Mouse (Mus musculus) heart, adult 8-10 months (tissue): Measurements from ENCODE around the gene Arid2. TPM values are rescaled to one million over a fixed set of nuclear protein-coding genes. Genes with fewer than 3 reads are reported as not detected.
"Not testable (repeated sequence)": the region's sequence is repeated elsewhere in the genome, so short reads cannot be mapped to it uniquely, and the experiment has no call there.

ENCODE experiments used
- DNase-seq: peaks from one replicate; pipeline ENCODE4 v3.0.0; 2022; ENCODE audit warnings: low spot score
- total RNA-seq, 4 experiments: library from RNA; stranded (reverse); gene quantifications; 2 replicates each; pipeline ENCODE4 v1.2.4; 2022

The Arid2 gene
- total RNA-seq, 4 experiments from 2014 or later: 18.8 to 22.3 (median 21.2) TPM

GRCm38 (mm10) chr15:96286015-96286934 is 1.0 kb upstream of the Arid2 start:
- DNase-seq: peak; percentile 94

- no peak for DNase-seq
Measured at GRCm38 (mm10) chr15:96286935-96287292, 404 bp upstream of the Arid2 start.

GRCm38 (mm10) chr15:96287976-96288835 is 888 bp downstream of the Arid2 start:
- peak; percentile 46 for DNase-seq

- DNase-seq: no peak
Measured at GRCm38 (mm10) chr15:96288836-96289390, 1.6 kb downstream of the Arid2 start.

- DNase-seq: no peak
Measured at GRCm38 (mm10) chr15:96290001-96290400, 2.7 kb downstream of the Arid2 start.

GRCm38 (mm10) chr15:96293444-96293843 is 6.1 kb downstream of the Arid2 start:
- DNase-seq: no peak

GRCm38 (mm10) chr15:96297078-96297590 is 9.8 kb downstream of the Arid2 start:
- no peak for DNase-seq

- no peak for DNase-seq
Measured at GRCm38 (mm10) chr15:96297623-96298188, 10.4 kb downstream of the Arid2 start.

- DNase-seq: no peak
Measured at GRCm38 (mm10) chr15:96309310-96309709, 22.0 kb downstream of the Arid2 start.

GRCm38 (mm10) chr15:96312902-96313301 is 25.6 kb downstream of the Arid2 start:
- no peak for DNase-seq

- DNase-seq: peak; percentile 28
Measured at GRCm38 (mm10) chr15:96315664-96316063, 28.3 kb downstream of the Arid2 start.

GRCm38 (mm10) chr15:96319335-96319734 is 32.0 kb downstream of the Arid2 start:
- no peak for DNase-seq

GRCm38 (mm10) chr15:96325726-96326328 is 38.5 kb downstream of the Arid2 start:
- DNase-seq: no peak

GRCm38 (mm10) chr15:96328722-96329121 is 41.4 kb downstream of the Arid2 start:
- not testable (repeated sequence) for DNase-seq

GRCm38 (mm10) chr15:96330536-96330935 is 43.2 kb downstream of the Arid2 start:
- DNase-seq: peak; percentile 16

- no peak for DNase-seq
Measured at GRCm38 (mm10) chr15:96332468-96333213, 45.3 kb downstream of the Arid2 start.

- no peak for DNase-seq
Measured at GRCm38 (mm10) chr15:96333350-96333749, 46.0 kb downstream of the Arid2 start.

- no peak for DNase-seq
Measured at GRCm38 (mm10) chr15:96340924-96341323, 53.6 kb downstream of the Arid2 start.

GRCm38 (mm10) chr15:96342097-96342496 is 54.8 kb downstream of the Arid2 start:
- no peak for DNase-seq

GRCm38 (mm10) chr15:96342871-96343270 is 55.6 kb downstream of the Arid2 start:
- DNase-seq: no peak
